Mouse (Mus musculus) neural tube, embryonic 13.5 days (tissue): ENCODE data around the gene Zfp599. TPM values are rescaled to one million over a fixed set of nuclear protein-coding genes. Genes with fewer than 3 reads are reported as not detected.
"Not testable (repeated sequence)": the region's sequence is repeated elsewhere in the genome, so short reads cannot be mapped to it uniquely, and the experiment has no call there.

Source experiments
- ATAC-seq: fragments of 200-750 bp; cut with Nextera tagmentation; 2 replicates; pipeline ENCODE4 v1.8.0; 2017; ENCODE audit warnings: low read depth, mild to moderate bottlenecking, moderate TSS enrichment, moderate library complexity
- H3K27ac ChIP-seq: fragments of 300-500 bp; sonication (generic); replicated peaks from 2 replicates; pipeline ENCODE4 v1.5.1; 2015; ENCODE audit warnings: moderate library complexity, mild to moderate bottlenecking, inconsistent platforms
- H3K27me3 ChIP-seq: fragments of 300-500 bp; sonication (generic); 2 replicates; pipeline ENCODE4 v1.6.1; 2015; ENCODE audit warnings: mild to moderate bottlenecking, inconsistent platforms
- H3K36me3 ChIP-seq: fragments of 300-500 bp; sonication (generic); 2 replicates; pipeline ENCODE4 v1.6.1; 2015; ENCODE audit warnings: mild to moderate bottlenecking, inconsistent platforms
- H3K4me1 ChIP-seq: fragments of 300-500 bp; sonication (generic); replicated peaks from 2 replicates; pipeline ENCODE4 v1.6.1; 2015; ENCODE audit warnings: inconsistent platforms
- H3K4me2 ChIP-seq: fragments of 300-500 bp; sonication (generic); 2 replicates; pipeline ENCODE4 v1.6.1; 2015; ENCODE audit warnings: inconsistent platforms, mild to moderate bottlenecking, moderate library complexity
- H3K4me3 ChIP-seq: fragments of 300-500 bp; sonication (generic); 2 replicates; pipeline ENCODE4 v1.5.1; 2015; ENCODE audit warnings: mild to moderate bottlenecking, inconsistent platforms
- H3K9ac ChIP-seq: fragments of 300-500 bp; sonication (generic); 2 replicates; pipeline ENCODE4 v1.6.1; 2015; ENCODE audit warnings: moderate library complexity, mild to moderate bottlenecking, inconsistent platforms
- H3K9me3 ChIP-seq: fragments of 300-500 bp; sonication (generic); 2 replicates; pipeline ENCODE4 v1.6.1; 2016; ENCODE audit warnings: inconsistent platforms
- WGBS: fragments of 180-500 bp; shearing (Covaris S2); methylation state at CpG from one replicate; pipeline ENCODE4 v1.1.7; 2015; 5-methylcytosine and 5-hydroxymethylcytosine counted together
- polyA plus RNA-seq: library from polyadenylated mRNA; unstranded; fragments of >200 nt; fragmentation: Nextera tagmentation; extraction: Ambion mirVana; gene quantifications from 2 replicates; pipeline ENCODE4 v1.2.1, GENCODE M21; 2015

Gene Zfp599
- polyA plus RNA-seq, 1 experiment from 2014 or later: 5.8 TPM

DNA sequence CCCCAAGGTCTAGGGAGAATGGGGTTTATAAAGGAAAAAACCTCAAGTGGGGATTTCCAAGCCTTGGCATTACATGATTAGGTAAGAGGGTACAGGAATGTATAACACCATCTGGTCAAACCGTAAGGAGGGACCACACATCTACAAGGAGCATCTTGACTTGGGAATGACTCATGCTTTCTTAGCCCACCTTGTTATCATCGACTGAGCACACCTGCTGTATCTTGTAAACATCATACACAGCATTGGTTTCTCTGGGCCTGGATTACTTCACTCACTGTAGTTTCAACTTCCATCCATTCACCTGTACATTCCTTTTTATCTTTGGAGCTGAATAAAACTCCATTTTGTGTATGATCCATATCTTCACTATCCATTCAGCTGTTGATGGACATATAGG is 15.5 kb downstream of the Zfp599 start:
- 91% methylated on average over 2 of the region's 2 CpGs for WGBS
- no peak for ATAC-seq

DNA sequence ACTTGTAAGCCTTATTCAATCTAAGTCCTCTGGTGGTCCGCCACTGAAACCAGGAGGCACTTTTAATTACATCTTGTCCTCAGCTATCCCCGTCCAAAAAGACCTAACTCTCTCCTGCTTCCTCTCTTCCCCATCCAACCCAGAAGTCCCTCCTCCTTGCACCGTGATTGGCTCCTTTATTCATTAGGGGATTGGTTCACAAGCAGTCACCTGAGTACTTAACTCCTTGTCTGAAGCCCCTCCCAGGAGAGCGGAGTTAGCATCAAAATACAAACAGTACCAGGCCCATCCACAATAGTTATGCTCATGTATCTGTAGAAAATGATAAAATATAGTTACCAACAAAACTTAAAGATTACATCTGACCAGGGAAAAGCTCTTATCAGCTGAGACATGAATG is 19.7 kb downstream of the Zfp599 start:
- Histone ChIP-seq H3K27ac (no peak overlapping the region), H3K27me3 (no peaks in the 10 kb centered on the region), H3K36me3 (peaks cover 84% of the 10 kb centered on the region)

More for the DNA sequence above, 15.5 kb downstream of the Zfp599 start:
- Histone ChIP-seq H3K27me3 (no peaks in the 10 kb centered on the region), H3K4me1 (no peaks in the 10 kb centered on the region), H3K4me2 (no peak overlapping the region), H3K9me3 (peaks cover 32% of the 10 kb centered on the region), H3K27ac (no peak overlapping the region), H3K9ac (no peak overlapping the region), H3K4me3 (no peak overlapping the region), H3K36me3 (peaks cover 92% of the 10 kb centered on the region)

DNA sequence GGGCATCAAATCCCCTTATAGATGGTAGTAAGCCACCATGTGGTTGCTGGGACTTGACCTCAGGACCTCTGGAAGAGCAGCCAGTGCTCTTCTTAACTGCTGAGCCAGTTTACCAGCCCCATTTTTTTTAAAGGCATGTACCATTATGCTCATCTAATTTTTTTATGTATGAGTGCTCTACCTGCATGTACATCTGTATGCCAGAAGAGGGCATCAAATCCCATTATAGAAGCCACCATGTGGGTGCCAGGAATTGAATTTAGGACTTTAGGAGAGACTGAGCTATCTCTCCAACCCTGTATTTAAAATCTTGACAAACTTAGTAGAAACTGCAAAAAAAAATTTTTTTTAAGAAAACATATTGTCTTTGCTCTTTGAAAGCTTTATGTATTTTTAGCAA is 29.1 kb downstream of the Zfp599 start:
- no peak for ATAC-seq
- Histone ChIP-seq H3K9ac (no peak overlapping the region), H3K4me2 (no peak overlapping the region), H3K27me3 (no peaks in the 10 kb centered on the region), H3K4me3 (no peak overlapping the region), H3K36me3 (0 out of 2 replicates have a peak, but pooled peaks cover 2% of the 10 kb centered on the region), H3K27ac (no peak overlapping the region), H3K4me1 (peaks cover 5% of the 10 kb centered on the region; the same call in 1 of the 2 replicates), H3K9me3 (no peaks in the 10 kb centered on the region; the same call in 1 of the 2 replicates)

More for the DNA sequence above, 19.7 kb downstream of the Zfp599 start:
- Histone ChIP-seq H3K9me3 (peaks cover 13% of the 10 kb centered on the region), H3K4me3 (no peak overlapping the region), H3K9ac (no peak overlapping the region), H3K4me1 (no peaks in the 10 kb centered on the region), H3K4me2 (no peak overlapping the region)
- no peak for ATAC-seq
- 97% methylated on average over 4 of the region's 4 CpGs for WGBS

DNA sequence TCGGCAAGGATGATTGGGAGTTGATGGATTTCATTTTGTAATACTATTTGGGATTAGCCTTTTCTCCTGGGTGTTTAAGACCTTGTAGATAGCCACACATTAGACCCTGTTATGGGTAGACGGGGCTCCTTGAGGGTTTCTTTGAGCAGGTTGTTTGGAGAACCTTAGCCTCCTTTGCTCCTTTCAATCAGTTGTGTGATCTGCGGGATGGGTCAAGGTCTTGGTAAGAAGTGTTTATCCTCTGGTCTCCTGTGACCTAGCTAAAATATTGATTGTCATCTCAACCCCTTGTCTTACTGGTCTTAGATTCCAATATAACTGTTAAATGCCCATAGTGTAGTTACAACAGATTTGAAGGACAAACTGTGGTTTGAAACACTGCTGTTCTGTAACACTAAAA is 29.6 kb downstream of the Zfp599 start:
- 0 out of 2 replicates have a peak, but pooled peaks cover 2% of the 10 kb centered on the region for H3K36me3 ChIP-seq
- H3K9ac ChIP-seq: no peak overlapping the region
- no peak for ATAC-seq
- H3K4me3 ChIP-seq: no peak overlapping the region
- WGBS: 93% methylated on average over 3 of the region's 3 CpGs
- H3K4me1 ChIP-seq: peaks cover 5% of the 10 kb centered on the region; the same call in 1 of the 2 replicates
- H3K4me2 ChIP-seq: no peak overlapping the region
- no peak overlapping the region for H3K27ac ChIP-seq
- no peaks in the 10 kb centered on the region for H3K27me3 ChIP-seq
- H3K9me3 ChIP-seq: no peaks in the 10 kb centered on the region

DNA sequence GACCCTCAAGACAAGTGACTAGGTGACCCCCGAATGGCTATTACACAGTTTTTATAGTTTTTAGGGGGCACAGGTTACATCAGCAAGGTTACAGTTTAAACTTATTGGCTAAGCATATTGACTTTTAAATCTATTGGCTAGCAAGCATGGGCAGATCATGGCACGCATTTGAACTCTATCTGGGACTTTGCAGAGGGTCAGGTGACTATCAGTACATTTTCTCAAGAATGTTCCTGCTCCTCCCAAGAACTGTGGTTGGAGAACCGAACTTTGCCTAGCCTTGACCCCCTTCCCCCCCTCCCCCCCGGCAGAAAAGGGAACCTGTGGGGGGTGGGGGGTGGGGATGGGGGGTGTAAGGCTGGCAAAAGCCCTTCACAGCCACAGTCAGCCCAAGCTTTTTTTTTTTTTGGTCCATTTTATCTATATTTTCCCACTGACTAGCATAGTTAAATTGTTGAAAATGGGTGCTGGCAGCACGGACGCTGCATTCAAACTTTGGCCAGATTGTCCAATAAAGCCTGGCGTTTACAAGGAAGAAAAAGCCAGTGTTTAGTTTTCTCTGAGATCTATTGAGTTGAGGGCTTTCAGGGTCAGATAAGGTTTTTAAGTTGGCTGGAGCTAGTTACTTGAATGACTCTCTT is 30.2 kb downstream of the Zfp599 start:
- H3K4me2 ChIP-seq: no peak overlapping the region
- no peak overlapping the region for H3K4me3 ChIP-seq
- no peak overlapping the region for H3K9ac ChIP-seq
- H3K36me3 ChIP-seq: no peaks in the 10 kb centered on the region
- ATAC-seq: no peak
- WGBS: 88% methylated on average over 7 of the region's 7 CpGs
- H3K9me3 ChIP-seq: no peaks in the 10 kb centered on the region
- no peaks in the 10 kb centered on the region for H3K27me3 ChIP-seq
- H3K27ac ChIP-seq: no peak overlapping the region
- peaks cover 5% of the 10 kb centered on the region; the same call in 1 of the 2 replicates for H3K4me1 ChIP-seq

DNA sequence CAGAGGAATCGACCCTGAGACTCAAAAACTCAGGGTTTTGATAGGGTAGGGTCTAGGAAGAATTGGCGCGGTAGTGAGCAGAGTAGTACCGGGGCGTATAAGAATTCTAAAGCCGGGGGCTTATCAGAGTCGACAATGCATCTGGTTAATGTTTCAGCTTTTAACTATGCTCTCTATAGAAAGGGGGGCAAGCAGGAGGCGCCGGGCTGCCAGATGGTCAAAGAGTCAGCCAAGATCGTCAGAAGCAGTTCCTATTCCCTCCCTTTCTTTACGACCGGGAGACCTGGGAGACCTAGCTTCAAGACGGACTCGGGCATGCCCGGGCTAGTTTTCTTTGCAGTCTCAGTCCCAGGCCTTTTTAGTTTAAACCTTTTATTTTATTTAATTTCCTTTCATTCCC is 32.8 kb downstream of the Zfp599 start:
- Histone ChIP-seq H3K4me3 (no peak overlapping the region), H3K4me2 (no peak overlapping the region), H3K27me3 (no peaks in the 10 kb centered on the region), H3K36me3 (no peaks in the 10 kb centered on the region), H3K4me1 (peaks cover 5% of the 10 kb centered on the region; the same call in 1 of the 2 replicates), H3K9me3 (no peaks in the 10 kb centered on the region), H3K9ac (no peak overlapping the region), H3K27ac (no peak overlapping the region)
- ATAC-seq: no peak
- WGBS: 79% methylated on average over 15 of the region's 15 CpGs

DNA sequence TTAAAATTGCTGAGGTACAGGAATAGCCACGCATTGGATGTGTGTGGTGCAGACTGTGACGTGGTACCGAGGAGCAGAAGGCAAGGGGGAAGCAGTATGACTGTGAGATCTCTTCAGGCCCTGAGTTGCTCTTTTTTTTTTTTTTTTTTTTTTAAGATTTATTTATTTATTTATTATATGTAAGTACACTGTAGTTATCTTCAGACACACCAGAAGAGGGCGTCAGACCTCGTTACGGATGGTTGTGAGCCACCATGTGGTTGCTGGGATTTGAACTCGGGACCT is 33.4 kb downstream of the Zfp599 start:
- H3K27me3 ChIP-seq, H3K27ac ChIP-seq, H3K9me3 ChIP-seq, H3K4me1 ChIP-seq, ATAC-seq, H3K36me3 ChIP-seq: not testable (repeated sequence)
- Histone ChIP-seq H3K9ac (peak overlapping the region; percentile 81), H3K4me2 (peak overlapping the region; percentile 69), H3K4me3 (peak overlapping the region; percentile 78)
- 74% methylated on average over 7 of the region's 7 CpGs for WGBS

DNA sequence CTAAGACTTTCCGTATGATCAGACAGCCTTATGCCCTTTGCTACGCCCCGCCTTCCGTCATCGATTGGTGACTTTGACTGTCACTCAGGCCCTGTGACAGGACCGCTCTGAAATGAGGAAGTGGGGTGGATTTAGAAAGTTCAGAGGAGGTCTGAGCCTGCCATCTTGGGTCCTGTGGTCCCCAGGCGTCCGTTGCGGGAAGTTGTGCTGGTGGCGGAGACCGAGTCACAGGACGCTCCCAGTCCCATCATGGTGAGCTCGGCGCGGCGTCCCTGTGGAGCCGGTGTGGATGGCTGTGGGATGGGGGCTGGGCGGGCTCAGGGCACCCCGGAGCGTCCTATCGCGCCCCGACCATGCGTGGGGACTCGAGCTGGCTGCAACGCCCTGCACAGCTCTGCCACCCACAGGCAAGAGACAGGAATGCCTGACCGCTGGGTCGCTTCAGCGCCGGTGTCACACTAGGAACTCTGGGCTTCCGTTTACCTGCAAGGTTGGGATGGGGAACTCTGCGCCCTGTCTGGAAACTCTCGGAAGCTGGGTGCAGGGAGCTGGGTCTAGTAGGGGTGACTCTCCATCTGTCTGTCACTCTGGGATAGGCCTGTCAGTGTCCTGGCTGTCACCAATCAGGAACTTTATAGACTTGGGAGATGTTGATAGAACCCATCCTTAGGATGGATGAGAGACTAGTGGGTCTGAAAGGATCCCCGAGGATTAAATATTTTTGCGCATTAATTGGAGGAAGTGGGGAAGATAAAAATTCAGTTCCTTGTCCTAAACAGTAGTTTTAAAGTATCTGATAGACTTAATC is 33.9 kb downstream of the Zfp599 start, which contains the start of gene Zfp809:
Gene Zfp809 (plus strand): TSS at position 134 of the 808 bp plus-strand sequence.
- Histone ChIP-seq H3K4me1 (peaks cover 5% of the 10 kb centered on the region; the same call in 1 of the 2 replicates), H3K9me3 (no peaks in the 10 kb centered on the region), H3K27ac (peak within 1 kb of the TSS; percentile 88), H3K9ac (peak within 1 kb of the TSS; percentile 81), H3K27me3 (no peaks in the 10 kb centered on the region), H3K4me2 (peak within 1 kb of the TSS; percentile 69), H3K4me3 (peak within 1 kb of the TSS; percentile 78), H3K36me3 (no peaks in the 10 kb centered on the region)
- 3% methylated on average over 35 of the region's 35 CpGs for WGBS
- ATAC-seq: peak; percentile 99

DNA sequence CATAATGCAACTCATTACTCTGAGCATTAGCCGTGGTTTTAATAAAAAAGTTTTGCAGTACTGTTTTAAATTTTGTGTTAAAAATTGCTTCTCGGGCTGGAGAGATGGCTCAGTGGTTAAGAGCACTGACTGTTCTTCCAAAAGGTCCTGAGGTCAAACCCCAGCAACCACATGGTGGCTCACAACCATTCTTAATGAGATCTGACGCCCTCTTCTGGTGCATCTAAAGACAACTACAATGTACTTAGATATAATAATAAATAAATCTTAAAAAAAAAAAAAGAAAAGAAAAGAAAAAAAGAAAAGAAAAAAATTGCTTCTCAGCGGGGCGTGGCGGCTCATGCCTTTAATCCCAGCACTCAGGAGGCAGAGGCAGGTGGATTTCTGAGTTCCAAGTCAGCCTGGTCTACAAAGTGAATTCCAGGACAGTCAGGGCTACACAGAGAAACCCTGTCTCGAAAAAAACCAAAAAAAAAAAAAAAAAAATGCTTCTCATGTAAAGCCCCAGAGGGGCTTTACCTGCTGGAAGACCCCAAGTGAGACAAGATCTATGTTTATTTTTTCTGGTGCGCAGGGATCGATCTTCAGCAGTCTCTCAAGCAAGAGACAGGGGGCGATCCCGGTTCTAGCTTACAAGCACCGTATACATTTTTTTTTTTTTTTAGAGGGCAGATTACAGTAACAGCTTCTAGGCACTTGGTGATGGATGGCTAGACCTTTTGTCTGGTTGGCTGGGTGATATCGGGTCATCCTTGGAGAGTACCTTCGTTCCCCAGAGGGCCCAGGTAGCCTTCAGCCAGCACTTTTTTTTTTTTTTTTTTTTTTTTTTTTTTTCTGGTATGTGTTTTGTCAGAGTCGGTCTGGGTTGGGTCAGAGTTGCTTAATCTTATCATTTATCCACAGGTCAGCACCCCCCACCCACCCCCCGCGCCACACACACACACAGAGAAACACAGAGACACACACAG is 34.9 kb downstream of the Zfp599 start:
- peak overlapping the region; percentile 78 for H3K4me3 ChIP-seq
- H3K9me3 ChIP-seq: no peaks in the 10 kb centered on the region
- peak overlapping the region; percentile 69 for H3K4me2 ChIP-seq
- H3K4me1 ChIP-seq: peaks cover 5% of the 10 kb centered on the region; the same call in 1 of the 2 replicates
- 26% methylated on average over 17 of the region's 17 CpGs for WGBS
- H3K27ac ChIP-seq: 0 out of 2 replicates have a peak overlapping the region, but pooled peaks have one; percentile 88
- peak; percentile 72 for ATAC-seq
- no peaks in the 10 kb centered on the region for H3K36me3 ChIP-seq
- H3K27me3 ChIP-seq: no peaks in the 10 kb centered on the region
- H3K9ac ChIP-seq: peak overlapping the region; percentile 81

DNA sequence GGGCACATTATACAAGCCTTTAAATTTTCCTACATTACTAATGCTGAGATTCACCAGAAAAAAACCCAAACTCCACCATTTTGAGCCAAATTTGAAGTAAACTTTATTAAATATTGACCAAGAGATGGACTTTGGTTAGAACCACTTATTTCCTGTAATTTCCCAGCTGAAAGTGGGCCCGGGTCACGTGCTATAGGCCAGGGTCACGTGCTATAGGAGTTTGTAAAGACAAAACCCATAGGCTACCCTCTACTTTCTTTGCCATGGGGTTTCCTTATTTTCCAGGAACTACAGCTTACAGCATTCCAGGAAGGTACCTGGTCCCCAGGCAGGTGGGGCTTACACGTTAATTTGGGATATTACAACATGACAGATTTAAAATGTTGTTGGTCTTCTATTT is 35.6 kb downstream of the Zfp599 start:
- H3K27me3 ChIP-seq: no peaks in the 10 kb centered on the region
- peaks cover 5% of the 10 kb centered on the region; the same call in 1 of the 2 replicates for H3K4me1 ChIP-seq
- H3K36me3 ChIP-seq: no peaks in the 10 kb centered on the region
- H3K9me3 ChIP-seq: no peaks in the 10 kb centered on the region
- ATAC-seq: no peak
- no peak overlapping the region for H3K4me2 ChIP-seq
- no peak overlapping the region for H3K4me3 ChIP-seq
- H3K9ac ChIP-seq: no peak overlapping the region
- WGBS: 91% methylated on average over 4 of the region's 4 CpGs
- H3K27ac ChIP-seq: no peak overlapping the region

DNA sequence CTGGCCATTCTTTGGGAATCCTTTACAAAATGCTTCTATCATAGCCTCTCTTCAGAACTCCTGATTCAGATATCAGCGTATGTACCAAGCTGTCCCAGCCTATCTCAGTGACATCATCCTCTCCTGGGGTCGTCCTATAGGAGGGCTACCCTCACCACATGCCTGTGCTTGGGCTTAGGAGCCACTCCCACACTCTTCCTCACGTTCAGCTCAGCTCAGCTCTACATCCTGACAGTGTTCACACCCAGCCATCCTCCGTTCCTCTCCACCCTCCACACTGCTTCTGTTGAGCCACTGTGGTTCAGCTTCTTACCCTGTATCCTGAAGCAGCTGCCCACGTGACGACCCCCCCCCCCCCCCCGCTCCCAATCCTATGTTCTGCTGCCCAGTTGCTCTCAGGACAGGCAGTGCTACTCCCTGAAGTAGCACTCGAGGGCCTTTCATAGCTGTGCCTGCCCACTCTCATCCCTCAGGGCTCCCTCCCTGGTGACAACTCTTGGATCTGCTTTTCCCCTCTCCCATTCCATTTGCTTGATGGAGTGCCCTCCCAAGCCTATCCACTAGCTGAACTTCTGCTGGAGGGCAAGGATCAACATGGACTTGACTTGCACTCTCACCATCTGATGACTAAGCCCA is 41.7 kb downstream of the Zfp599 start:
- 54% methylated on average over 8 of the region's 8 CpGs for WGBS
- no peak overlapping the region for H3K9ac ChIP-seq
- ATAC-seq: no peak

More for the DNA sequence above, 41.7 kb downstream of the Zfp599 start:
- Histone ChIP-seq H3K4me3 (no peak overlapping the region), H3K36me3 (no peaks in the 10 kb centered on the region), H3K27ac (no peak overlapping the region), H3K4me2 (no peak overlapping the region), H3K9me3 (no peaks in the 10 kb centered on the region), H3K4me1 (no peaks in the 10 kb centered on the region), H3K27me3 (no peaks in the 10 kb centered on the region)
